Mouse (Mus musculus): ENCODE measurements around the gene Gm20388. TPM values are rescaled to one million over a fixed set of nuclear protein-coding genes. Genes with fewer than 3 reads are reported as not detected.
"Not testable (repeated sequence)": the region's sequence is repeated elsewhere in the genome, so short reads cannot be mapped to it uniquely, and the experiment has no call there.

Gene Gm20388
- polyA plus RNA-seq, 1 experiment from 2014 or later: not detected

GRCm38 (mm10) chr8:124002546-124003108 is 4092.0 kb downstream of the Gm20388 start:
- ATAC-seq (ENCODE audit: low FRiP score): no peak
- no peaks in the 10 kb centered on the region for H3K9me3 ChIP-seq (ENCODE audit: control insufficient read depth, low read length)
- WGBS: 96% methylated on average over 10 of the region's 10 CpGs
- DNase-seq (ENCODE audit: low spot score, missing footprints): no peak
- no peaks in the 10 kb centered on the region for H3K4me1 ChIP-seq (ENCODE audit: control insufficient read depth, insufficient read depth, low read length)
- no peak overlapping the region for H3K27ac ChIP-seq (ENCODE audit: low read depth, low read length)
- H3K9ac ChIP-seq (ENCODE audit: low read length): no peak overlapping the region
- H3K4me3 ChIP-seq (ENCODE audit: low read depth, low read length): no peak overlapping the region
- H3K27me3 ChIP-seq (ENCODE audit: control insufficient read depth, insufficient read depth, low read length): no peaks in the 10 kb centered on the region
- H3K4me2 ChIP-seq: no peak overlapping the region
- H3K36me3 ChIP-seq (ENCODE audit: control insufficient read depth, insufficient read depth, low read length): peaks cover 22% of the 10 kb centered on the region

GRCm38 (mm10) chr8:124007829-124008228 is 4097.2 kb downstream of the Gm20388 start:
- no peak overlapping the region for H3K4me3 ChIP-seq (ENCODE audit: low read depth, low read length)

GRCm38 (mm10) chr8:124011580-124011979 is 4100.9 kb downstream of the Gm20388 start:
- Histone ChIP-seq H3K4me3 (ENCODE audit: low read depth, low read length) (no peak overlapping the region), H3K4me1 (ENCODE audit: control insufficient read depth, insufficient read depth, low read length) (no peaks in the 10 kb centered on the region), H3K9ac (ENCODE audit: low read length) (no peak overlapping the region), H3K27me3 (ENCODE audit: control insufficient read depth, insufficient read depth, low read length) (no peaks in the 10 kb centered on the region), H3K36me3 (ENCODE audit: control insufficient read depth, insufficient read depth, low read length) (peaks cover 6% of the 10 kb centered on the region; the same call in 1 of the 2 replicates), H3K4me2 (no peak overlapping the region), H3K27ac (ENCODE audit: low read depth, low read length) (no peak overlapping the region), H3K9me3 (ENCODE audit: control insufficient read depth, low read length) (no peaks in the 10 kb centered on the region)
- DNase-seq (ENCODE audit: low spot score, missing footprints) (no peak), ATAC-seq (ENCODE audit: low FRiP score) (no peak)
- 88% methylated on average over 3 of the region's 3 CpGs for WGBS

More at GRCm38 (mm10) chr8:124007829-124008228, 4097.2 kb downstream of the Gm20388 start:
- Histone ChIP-seq H3K9ac (ENCODE audit: low read length) (no peak overlapping the region), H3K27ac (ENCODE audit: low read depth, low read length) (no peak overlapping the region), H3K4me2 (no peak overlapping the region), H3K9me3 (ENCODE audit: control insufficient read depth, low read length) (no peaks in the 10 kb centered on the region), H3K36me3 (ENCODE audit: control insufficient read depth, insufficient read depth, low read length) (peaks cover 16% of the 10 kb centered on the region), H3K4me1 (ENCODE audit: control insufficient read depth, insufficient read depth, low read length) (no peaks in the 10 kb centered on the region), H3K27me3 (ENCODE audit: control insufficient read depth, insufficient read depth, low read length) (no peaks in the 10 kb centered on the region)
- no peak for ATAC-seq (ENCODE audit: low FRiP score)
- no peak for DNase-seq (ENCODE audit: low spot score, missing footprints)
- 93% methylated on average over 6 of the region's 6 CpGs for WGBS

GRCm38 (mm10) chr8:124011989-124012586 is 4101.4 kb downstream of the Gm20388 start:
- Histone ChIP-seq H3K36me3 (ENCODE audit: control insufficient read depth, insufficient read depth, low read length) (peaks cover 3% of the 10 kb centered on the region; the same call in 1 of the 2 replicates), H3K27me3 (ENCODE audit: control insufficient read depth, insufficient read depth, low read length) (no peaks in the 10 kb centered on the region), H3K9ac (ENCODE audit: low read length) (no peak overlapping the region), H3K27ac (ENCODE audit: low read depth, low read length) (no peak overlapping the region), H3K4me1 (ENCODE audit: control insufficient read depth, insufficient read depth, low read length) (no peaks in the 10 kb centered on the region), H3K9me3 (ENCODE audit: control insufficient read depth, low read length) (no peaks in the 10 kb centered on the region), H3K4me2 (no peak overlapping the region), H3K4me3 (ENCODE audit: low read depth, low read length) (no peak overlapping the region)
- ATAC-seq (ENCODE audit: low FRiP score) (no peak), DNase-seq (ENCODE audit: low spot score, missing footprints) (no peak)
- WGBS: 96% methylated on average over 3 of the region's 3 CpGs

GRCm38 (mm10) chr8:124014299-124014698 is 4103.7 kb downstream of the Gm20388 start:
- H3K9ac ChIP-seq (ENCODE audit: low read length); H3K36me3 ChIP-seq (ENCODE audit: control insufficient read depth, insufficient read depth, low read length); DNase-seq (ENCODE audit: low spot score, missing footprints); H3K9me3 ChIP-seq (ENCODE audit: control insufficient read depth, low read length); ATAC-seq (ENCODE audit: low FRiP score); H3K27me3 ChIP-seq (ENCODE audit: control insufficient read depth, insufficient read depth, low read length); H3K4me1 ChIP-seq (ENCODE audit: control insufficient read depth, insufficient read depth, low read length); H3K27ac ChIP-seq (ENCODE audit: low read depth, low read length); H3K4me3 ChIP-seq (ENCODE audit: low read depth, low read length); H3K4me2 ChIP-seq: not testable (repeated sequence)
- 92% methylated on average over 7 of the region's 7 CpGs for WGBS

- DNase-seq (ENCODE audit: low spot score, missing footprints): no peak
- Histone ChIP-seq H3K27ac (ENCODE audit: low read depth, low read length) (no peak overlapping the region), H3K9me3 (ENCODE audit: control insufficient read depth, low read length) (no peaks in the 10 kb centered on the region), H3K9ac (ENCODE audit: low read length) (no peak overlapping the region), H3K36me3 (ENCODE audit: control insufficient read depth, insufficient read depth, low read length) (no peaks in the 10 kb centered on the region), H3K27me3 (ENCODE audit: control insufficient read depth, insufficient read depth, low read length) (no peaks in the 10 kb centered on the region), H3K4me2 (no peak overlapping the region), H3K4me3 (ENCODE audit: low read depth, low read length) (no peak overlapping the region), H3K4me1 (ENCODE audit: control insufficient read depth, insufficient read depth, low read length) (peaks cover 4% of the 10 kb centered on the region)
- no peak for ATAC-seq (ENCODE audit: low FRiP score)
- WGBS: 83% methylated on average over 3 of the region's 3 CpGs
These were observed 4104.1 kb downstream of the Gm20388 start for GRCm38 (mm10) chr8:124014751-124015150.

GRCm38 (mm10) chr8:124019782-124020181 is 4109.1 kb downstream of the Gm20388 start:
- peak overlapping the region; percentile 73 for H3K4me2 ChIP-seq
- peaks cover 17% of the 10 kb centered on the region for H3K4me1 ChIP-seq (ENCODE audit: control insufficient read depth, insufficient read depth, low read length)
- no peaks in the 10 kb centered on the region; the same call in 1 of the 2 replicates for H3K36me3 ChIP-seq (ENCODE audit: control insufficient read depth, insufficient read depth, low read length)
- 38% methylated on average over 13 of the region's 13 CpGs for WGBS
- H3K4me3 ChIP-seq (ENCODE audit: low read depth, low read length): peak overlapping the region; percentile 81
- DNase-seq (ENCODE audit: low spot score, missing footprints) (no peak), ATAC-seq (ENCODE audit: low FRiP score) (no peak)
- H3K9ac ChIP-seq (ENCODE audit: low read length): peak overlapping the region; percentile 87; the same call in 1 of the 2 replicates
- no peaks in the 10 kb centered on the region for H3K9me3 ChIP-seq (ENCODE audit: control insufficient read depth, low read length)
- no peaks in the 10 kb centered on the region for H3K27me3 ChIP-seq (ENCODE audit: control insufficient read depth, insufficient read depth, low read length)
- no peak overlapping the region for H3K27ac ChIP-seq (ENCODE audit: low read depth, low read length)

GRCm38 (mm10) chr8:124020439-124021236 is 4110.0 kb downstream of the Gm20388 start:
- WGBS: 2% methylated on average over 66 of the region's 87 CpGs
- Histone ChIP-seq H3K9me3 (ENCODE audit: control insufficient read depth, low read length) (no peaks in the 10 kb centered on the region), H3K27ac (ENCODE audit: low read depth, low read length) (peak overlapping the region; percentile 81), H3K4me1 (ENCODE audit: control insufficient read depth, insufficient read depth, low read length) (peaks cover 17% of the 10 kb centered on the region), H3K4me3 (ENCODE audit: low read depth, low read length) (peak overlapping the region; percentile 81), H3K9ac (ENCODE audit: low read length) (peak overlapping the region; percentile 87), H3K36me3 (ENCODE audit: control insufficient read depth, insufficient read depth, low read length) (no peaks in the 10 kb centered on the region; the same call in 1 of the 2 replicates), H3K4me2 (peak overlapping the region; percentile 73), H3K27me3 (ENCODE audit: control insufficient read depth, insufficient read depth, low read length) (no peaks in the 10 kb centered on the region)
- peak; percentile 89 for ATAC-seq (ENCODE audit: low FRiP score)
- DNase-seq (ENCODE audit: low spot score, missing footprints): peak; percentile 97

All from midbrain, embryonic 11.5 days (tissue).